Mouse (Mus musculus): ENCODE results near the gene Lmtk3. TPM values are rescaled to one million over a fixed set of nuclear protein-coding genes. Genes with fewer than 3 reads are reported as not detected.

Gene Lmtk3
- total RNA-seq, 2 experiments from 2014 or later, result 229 to 237 TPM

DNA sequence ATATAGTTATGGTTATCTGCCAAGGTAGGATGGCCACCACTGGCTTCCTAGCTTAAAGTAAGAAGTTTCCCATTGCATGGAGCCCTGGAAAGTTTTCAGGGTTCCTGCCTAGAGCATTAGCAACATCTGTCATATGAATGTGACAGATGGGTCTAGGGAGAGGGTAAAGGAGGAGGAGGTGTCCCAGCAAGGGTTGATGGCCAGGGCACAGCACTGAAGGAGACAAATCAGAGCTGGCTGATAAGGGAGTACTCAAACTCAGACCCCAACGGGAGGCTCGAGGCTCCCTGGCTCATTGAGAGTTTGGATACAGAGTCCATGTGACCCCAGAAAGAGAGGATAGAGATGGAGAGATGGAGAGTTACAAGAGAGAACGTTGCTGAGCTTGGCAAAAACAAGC lies 67.1 kb downstream of the Lmtk3 start:
- DNase-seq (ENCODE audit: low spot score in 2 of 2), result no peak

DNA sequence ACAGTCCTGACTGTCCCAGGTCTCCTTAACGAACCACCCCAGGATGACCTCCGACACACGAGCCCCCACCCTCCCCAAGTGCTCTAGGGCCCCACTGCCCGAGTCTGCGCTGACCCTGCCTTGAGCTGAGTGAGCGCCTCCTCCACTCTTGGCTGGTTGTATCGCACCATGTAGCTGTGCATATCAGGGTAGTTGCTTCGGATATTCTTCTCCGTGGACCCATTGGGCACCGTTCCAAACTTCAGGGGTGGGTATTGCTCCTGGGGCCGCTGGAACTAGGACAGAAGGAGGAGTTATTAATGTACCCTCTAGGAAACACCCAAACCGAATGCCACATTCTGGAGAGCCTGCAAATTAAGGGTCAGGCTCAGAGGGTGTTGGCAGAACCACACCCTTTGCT lies 69.6 kb downstream of the Lmtk3 start:
- no peak for DNase-seq (ENCODE audit: low spot score in 2 of 2)

Other genes with a start within 250 kb of the Lmtk3 start
- gene Hsd17b14, start 228.8 kb upstream of the Lmtk3 start, total RNA-seq (2021), result under 1 TPM; 0.37 to 0.56 TPM
- 10 to 100 TPM; 25.3 to 26.9 TPM for gene Bcat2, start 213.6 kb upstream of the Lmtk3 start, total RNA-seq (2021)
- not detected for gene Fgf21, start 168.2 kb upstream of the Lmtk3 start, total RNA-seq (2021)
- not detected for gene Fut1, start 166.4 kb upstream of the Lmtk3 start, total RNA-seq (2021)
- gene Izumo1, start 161.9 kb upstream of the Lmtk3 start, total RNA-seq (2021), result under 1 TPM in 1 of 2 experiments, not detected in 1; 0.21 TPM
- gene Rasip1, start 156.2 kb upstream of the Lmtk3 start, total RNA-seq (2021), result 1 to 10 TPM; 6.4 to 7.9 TPM
- 1 to 10 TPM; 2.0 to 2.6 TPM for gene Mamstr, start 143.8 kb upstream of the Lmtk3 start, total RNA-seq (2021)
- under 1 TPM; 0.12 to 0.26 TPM for gene Fut2, start 117.3 kb upstream of the Lmtk3 start, total RNA-seq (2021)
- gene Ntn5, start 99.7 kb upstream of the Lmtk3 start, total RNA-seq (2021), result 10 to 100 TPM; 11.1 to 13.3 TPM
- 1 to 10 TPM; 1.2 to 1.7 TPM for gene Sec1, start 89.3 kb upstream of the Lmtk3 start, total RNA-seq (2021)
- 100 to 1,000 TPM; 215 to 220 TPM for gene Car11, start 83.9 kb upstream of the Lmtk3 start, total RNA-seq (2021)
- gene Dbp, start 78.7 kb upstream of the Lmtk3 start, total RNA-seq (2021), result 10 to 100 TPM; 63.1 to 84.6 TPM
- gene Rpl18, start 68.3 kb upstream of the Lmtk3 start, total RNA-seq (2021), result 100 to 1,000 TPM; 331 to 369 TPM
- gene Sphk2, start 65.7 kb upstream of the Lmtk3 start, total RNA-seq (2021), result 10 to 100 TPM; 32.3 to 33.0 TPM
- gene Fam83e, start 62.5 kb upstream of the Lmtk3 start, total RNA-seq (2021), result under 1 TPM in 1 of 2 experiments, not detected in 1; 0.21 TPM
- gene Spaca4, start 57.9 kb upstream of the Lmtk3 start, total RNA-seq (2021), result not detected
- gene Sult2b1, start 931 bp downstream of the Lmtk3 start, total RNA-seq (2021), result 10 to 100 TPM; 11.3 to 13.7 TPM
- gene Cyth2, start 30.8 kb downstream of the Lmtk3 start, total RNA-seq (2021), result 100 to 1,000 TPM; 191 to 210 TPM
- gene Kcnj14, start 41.0 kb downstream of the Lmtk3 start, total RNA-seq (2021), result 1 to 10 TPM; 2.2 to 2.6 TPM
- 10 to 100 TPM; 20.1 to 23.2 TPM for gene Grwd1, start 47.2 kb downstream of the Lmtk3 start, total RNA-seq (2021)
- 10 to 100 TPM; 69.0 to 76.2 TPM for gene Kdelr1, start 89.0 kb downstream of the Lmtk3 start, total RNA-seq (2021)
- gene Grin2d, start 94.6 kb downstream of the Lmtk3 start, total RNA-seq (2021), result 10 to 100 TPM; 10.7 to 10.9 TPM
- not detected for gene Syngr4, start 113.0 kb downstream of the Lmtk3 start, total RNA-seq (2021)
- 10 to 100 TPM; 20.9 to 22.0 TPM for gene Tmem143, start 113.2 kb downstream of the Lmtk3 start, total RNA-seq (2021)
- gene Emp3, start 137.7 kb downstream of the Lmtk3 start, total RNA-seq (2021), result 1 to 10 TPM; 5.5 to 8.4 TPM
- gene Ccdc114, start 140.3 kb downstream of the Lmtk3 start, total RNA-seq (2021), result 1 to 10 TPM; 2.6 to 2.7 TPM
- 1 to 10 TPM; 1.4 to 2.5 TPM for gene Abcc6, start 246.6 kb downstream of the Lmtk3 start, total RNA-seq (2021)
- gene Nomo1, start 250.0 kb downstream of the Lmtk3 start, total RNA-seq (2021), result 100 to 1,000 TPM; 105 to 106 TPM